Mouse (Mus musculus) megakaryocyte, embryonic 14.5 days (primary cell): Measurements from ENCODE around the gene 2210017I01Rik.

Source experiments
- FLI1 ChIP-seq: IDR thresholded peaks from 2 replicates; pipeline ENCODE4 v1.6.1; 2012; ENCODE audit warnings: low read length, inconsistent platforms, mixed read lengths
- GATA1 ChIP-seq: IDR thresholded peaks from 3 replicates; pipeline ENCODE4 v1.6.1; 2012; ENCODE audit warnings: mixed read lengths, low read length, inconsistent platforms, borderline replicate concordance

DNA sequence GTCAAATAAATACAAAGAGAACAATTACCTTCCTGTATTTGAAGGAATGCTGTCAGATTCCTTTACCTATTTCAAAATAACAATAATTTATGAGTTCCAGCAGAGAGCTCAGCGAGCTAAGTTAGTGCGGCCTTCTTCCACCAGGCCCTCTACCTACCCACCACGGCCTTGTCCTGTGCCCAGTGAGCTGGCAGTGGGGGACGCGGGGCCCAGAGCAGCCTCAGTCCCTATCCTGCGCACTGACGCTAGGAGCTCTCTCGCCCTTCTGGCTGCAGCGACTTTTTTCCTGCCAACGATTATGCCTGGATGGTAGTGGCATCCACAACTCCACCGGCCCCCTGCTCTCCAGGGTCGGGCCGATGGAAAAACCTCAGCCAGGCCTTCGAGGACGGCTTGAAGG lies 32.6 kb upstream of the 2210017I01Rik start:
- TF ChIP-seq GATA1 (no peak), FLI1 (no peak)
